Mouse (Mus musculus) frontal cortex, postnatal 36 days (tissue): ENCODE measurements at regions not wholly inside any gene's neighbourhood (a gene's known extent, or its start where the extent isn't known, plus 50 kb on each side); places are given as distances from the start of the nearest gene placed in this dataset.

ENCODE experiments used
- DNase-seq, 2 experiments: peaks; one replicate each; pipeline ENCODE4 v3.0.0; 2022; ENCODE audit warnings: low spot score in 2 of 2

DNA sequence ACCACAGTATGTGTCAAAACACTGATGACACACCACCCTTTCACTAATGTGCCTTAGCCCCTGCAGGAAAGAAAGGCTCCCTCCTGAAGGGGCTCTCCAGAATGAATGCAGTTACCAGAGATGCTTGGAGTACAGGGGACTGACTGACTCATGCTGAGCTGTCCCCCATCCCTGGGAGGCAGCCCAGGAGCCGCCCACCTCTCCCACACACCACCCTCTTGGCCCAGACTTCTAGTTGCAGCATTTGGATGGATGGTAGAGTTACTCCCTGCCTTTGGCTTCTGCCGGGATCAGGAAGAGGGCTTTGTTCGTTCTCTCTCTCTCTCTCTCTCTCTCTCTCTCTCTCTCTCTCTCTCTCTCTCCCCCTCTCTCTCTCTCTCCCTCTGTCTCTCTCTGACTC, 53.4 kb upstream of the Jun start:
- DNase-seq = peak; percentile 22 to 56

DNA sequence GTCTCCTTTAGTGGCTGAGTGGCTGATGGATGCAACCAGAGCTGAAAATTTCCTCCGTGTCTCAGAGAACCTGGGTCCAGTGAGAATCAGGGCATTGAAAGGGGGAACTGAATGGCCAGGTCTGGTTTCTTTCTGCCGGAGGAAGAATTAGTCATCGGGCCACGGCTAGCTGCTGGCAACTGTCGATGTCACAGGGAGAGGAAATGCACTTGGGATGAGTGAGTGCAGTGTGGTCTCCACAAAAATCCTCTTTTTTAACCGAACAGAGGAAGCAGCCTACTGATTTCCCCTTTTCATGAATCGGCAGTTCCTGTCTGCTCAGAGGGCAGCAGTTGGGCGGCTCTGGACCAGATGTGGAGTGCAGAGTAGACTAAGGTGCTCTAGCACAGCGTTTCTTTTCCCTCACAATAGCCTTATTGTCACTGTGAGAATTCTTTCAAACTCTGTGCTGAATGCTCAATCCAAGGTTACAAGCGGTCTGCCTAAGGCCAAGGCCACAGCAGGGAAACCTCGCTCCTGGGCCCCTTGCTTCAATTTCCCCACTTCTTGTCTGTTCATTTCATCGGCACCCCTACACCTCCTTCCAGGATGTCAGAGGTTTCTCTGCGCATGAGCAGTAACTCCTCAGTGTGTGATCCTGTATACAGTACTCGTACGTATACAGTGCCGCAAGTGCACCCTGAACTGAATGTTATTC, 54.1 kb upstream of the Jun start:
- DNase-seq = peak in 1 of 2 experiments; percentile 16

GRCm38 (mm10) chr4:95106881-95107665, 55.1 kb upstream of the Jun start:
- no peak for DNase-seq

DNA sequence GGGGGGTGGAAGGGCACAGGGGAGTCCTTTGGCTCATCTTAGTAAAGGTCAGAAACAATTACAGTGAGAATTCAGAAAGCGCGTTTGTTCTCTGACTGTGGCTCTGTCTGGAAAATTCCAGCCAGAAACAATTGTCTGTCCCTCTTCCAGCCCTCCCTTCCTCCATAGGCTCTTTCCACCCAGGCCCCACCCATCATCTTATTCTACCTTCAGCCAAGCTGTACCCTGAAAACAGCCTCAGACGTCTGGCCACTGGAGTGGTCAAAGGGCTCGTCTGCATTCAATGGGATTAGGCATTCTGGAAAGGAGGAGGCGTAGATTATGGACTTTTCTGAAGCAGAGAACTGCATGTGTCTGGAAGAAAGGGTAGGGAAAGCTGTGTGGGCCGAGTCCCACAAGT, 56.8 kb upstream of the Jun start:
- no peak for DNase-seq

DNA sequence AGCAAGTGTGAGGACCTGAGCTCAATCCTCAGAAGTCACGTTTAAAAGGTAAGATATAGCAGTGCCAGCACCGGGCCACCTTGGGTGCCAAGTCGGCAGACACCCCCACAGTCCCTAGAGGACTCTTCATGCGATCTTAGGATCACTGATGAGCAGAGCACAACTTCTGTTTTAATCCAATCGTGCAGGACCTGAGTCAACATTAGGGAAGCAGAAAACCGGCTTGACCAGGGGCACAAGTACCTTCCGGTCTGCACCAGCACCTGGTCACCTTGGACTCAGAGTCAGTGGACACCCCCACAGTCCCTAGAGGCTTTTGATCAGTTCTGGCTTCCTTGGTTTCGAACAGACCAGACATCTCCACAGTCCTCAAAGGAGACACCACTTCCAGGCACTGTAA, 58.8 kb upstream of the Jun start:
- DNase-seq = no peak

DNA sequence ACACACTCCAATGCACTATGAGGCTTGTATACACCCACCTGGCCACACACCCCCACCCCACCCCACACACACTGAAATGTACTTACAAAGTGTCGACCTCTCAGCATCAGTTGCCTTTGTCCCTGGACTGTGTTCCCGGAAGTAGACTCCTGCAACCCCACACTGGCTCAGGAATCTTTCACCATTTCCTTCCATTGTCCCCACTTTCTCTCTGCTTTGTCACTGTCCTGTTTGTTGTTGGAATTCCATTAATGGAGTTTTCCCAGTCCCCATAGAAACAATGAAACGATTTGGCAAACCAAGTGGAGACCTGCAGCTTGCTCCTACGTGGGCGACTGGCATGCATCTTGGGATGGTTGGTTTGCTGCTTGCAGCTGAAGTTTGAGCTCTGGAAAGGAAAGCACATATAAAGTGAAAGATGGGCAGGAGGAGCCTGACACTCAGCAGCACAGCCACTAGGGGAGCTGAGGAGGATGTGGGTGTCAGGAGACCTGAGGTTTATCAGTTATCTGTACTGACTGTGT, 65.2 kb upstream of the Jun start:
- no peak for DNase-seq

- no peak for DNase-seq
Measured at GRCm38 (mm10) chr4:95120876-95121275, 68.9 kb upstream of the Jun start.

DNA sequence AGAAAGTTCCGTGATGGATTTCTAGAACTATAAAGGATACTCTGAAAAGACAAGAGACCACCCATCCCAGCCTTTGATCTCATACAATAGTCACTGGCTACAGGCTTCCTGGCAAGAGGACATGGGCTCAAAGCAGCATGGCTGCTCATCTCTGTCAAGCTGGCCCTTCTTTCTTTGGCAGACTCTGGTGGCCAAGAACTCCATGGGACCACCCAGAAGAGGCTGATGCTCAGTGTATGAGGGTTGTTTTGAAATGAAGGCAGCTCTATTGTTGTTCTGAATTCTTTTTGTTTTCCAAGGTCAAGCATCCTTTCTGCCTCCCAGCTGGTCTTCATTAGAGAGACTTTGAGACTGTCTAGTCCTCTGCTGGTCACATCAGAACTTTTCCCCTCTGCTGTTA, 73.3 kb upstream of the Jun start:
- DNase-seq = no peak

- no peak for DNase-seq
Measured at GRCm38 (mm10) chr4:95127970-95128369, 75.9 kb upstream of the Jun start.

- no peak for DNase-seq
Measured at GRCm38 (mm10) chr4:95133815-95134214, 81.8 kb upstream of the Jun start.

GRCm38 (mm10) chr4:95134611-95135010, 82.6 kb upstream of the Jun start:
- no peak for DNase-seq

DNA sequence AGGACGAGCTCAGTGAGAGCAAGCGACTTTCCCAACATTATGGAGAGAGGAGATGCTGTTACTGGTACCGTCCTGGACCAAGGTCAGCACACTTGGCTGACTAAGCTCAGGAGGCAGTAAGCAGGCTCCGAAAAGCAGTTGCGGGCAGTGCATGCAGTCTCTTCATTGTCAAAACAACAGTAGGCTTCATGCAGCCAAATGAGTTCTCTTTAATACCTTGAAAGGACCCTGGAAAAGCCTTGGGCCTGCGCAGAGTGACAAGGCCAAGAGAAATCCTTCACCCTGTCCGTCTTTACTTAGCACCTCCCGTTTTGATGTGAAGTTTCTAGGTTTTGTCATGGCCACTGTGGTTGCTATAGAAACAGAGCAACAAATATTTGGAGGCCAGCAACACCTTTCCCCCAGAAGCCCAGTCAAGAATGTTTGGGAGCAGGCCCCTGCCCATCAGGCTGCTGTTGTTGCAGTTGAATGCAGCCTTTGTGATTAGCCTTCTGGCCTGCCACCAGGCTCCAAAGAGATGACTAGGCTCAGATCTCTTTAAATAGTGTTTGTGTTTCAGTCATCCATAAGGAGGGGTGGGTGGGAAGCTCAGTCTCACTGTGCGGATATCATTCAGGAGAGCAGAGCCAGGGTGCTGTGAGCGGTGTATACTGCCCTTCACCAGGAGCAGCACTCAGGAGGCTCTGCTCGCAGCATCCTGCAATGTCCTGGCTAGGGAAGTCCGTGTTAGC, 85.6 kb upstream of the Jun start:
- DNase-seq = peak in 1 of 2 experiments; percentile 26

GRCm38 (mm10) chr4:95138676-95139075, 86.7 kb upstream of the Jun start:
- DNase-seq = no peak

GRCm38 (mm10) chr4:95141253-95141652, 89.2 kb upstream of the Jun start:
- no peak for DNase-seq

- no peak for DNase-seq
Measured at GRCm38 (mm10) chr4:95143130-95143529, 91.1 kb upstream of the Jun start.

DNA sequence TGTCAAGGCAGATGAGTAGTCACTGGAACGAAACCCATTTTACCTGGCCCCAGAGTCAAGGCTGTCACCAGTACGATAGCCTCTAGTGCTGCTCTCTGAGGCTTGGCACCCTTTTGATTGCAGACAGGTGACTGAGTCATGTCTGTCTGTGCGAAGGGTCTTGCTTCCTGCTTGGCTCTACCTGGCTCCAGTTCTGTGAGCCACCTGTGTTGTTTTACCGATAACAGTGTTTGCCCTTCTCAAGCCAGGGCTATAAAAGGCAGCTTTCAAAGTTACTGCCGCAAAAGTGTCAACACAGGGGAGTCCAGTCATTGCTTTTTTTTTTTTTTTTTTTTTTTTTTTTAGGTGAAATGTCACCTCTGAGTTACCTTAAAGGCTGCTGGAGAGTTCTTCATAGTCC, 91.6 kb upstream of the Jun start:
- DNase-seq = no peak

GRCm38 (mm10) chr4:95144440-95144839, 92.4 kb upstream of the Jun start:
- no peak for DNase-seq

DNA sequence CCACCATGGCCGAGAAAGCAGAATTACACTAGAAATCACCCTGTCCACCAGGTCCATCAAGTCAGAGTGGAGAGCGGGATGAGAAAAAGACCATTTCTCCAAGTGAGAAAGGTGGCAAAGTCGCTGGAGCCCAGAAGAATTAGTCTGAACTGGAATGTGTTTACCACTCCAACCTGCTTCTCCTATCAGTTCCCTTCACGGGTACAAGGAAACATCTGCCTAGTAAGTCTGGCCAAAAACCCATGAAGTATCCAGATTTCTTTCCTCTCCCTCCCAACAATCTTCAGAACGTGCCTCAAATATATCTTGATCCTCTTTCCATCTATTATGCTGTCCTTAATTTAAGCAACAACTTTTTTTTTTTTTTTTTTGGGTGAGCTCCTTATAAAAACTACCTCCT, 94.2 kb upstream of the Jun start:
- no peak for DNase-seq

DNA sequence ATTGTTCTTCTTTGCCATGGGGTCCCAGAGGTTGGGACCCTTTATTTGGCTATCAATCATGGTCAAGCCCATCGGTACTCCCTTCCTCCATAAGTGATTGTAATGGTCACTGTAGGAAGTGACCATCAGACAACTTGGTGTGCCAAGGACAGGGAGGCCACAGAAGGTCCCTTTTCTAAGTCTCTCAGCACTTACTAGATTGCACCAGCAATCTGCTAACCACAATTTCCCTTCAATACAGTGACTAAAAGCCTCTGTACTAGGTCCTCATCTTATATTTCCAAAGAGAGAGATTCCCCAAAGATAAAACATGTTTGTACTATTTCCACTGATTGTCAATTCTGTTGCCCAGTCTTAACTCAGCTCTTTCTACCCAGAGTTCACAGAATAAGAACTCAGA, 96.6 kb upstream of the Jun start:
- no peak for DNase-seq

DNA sequence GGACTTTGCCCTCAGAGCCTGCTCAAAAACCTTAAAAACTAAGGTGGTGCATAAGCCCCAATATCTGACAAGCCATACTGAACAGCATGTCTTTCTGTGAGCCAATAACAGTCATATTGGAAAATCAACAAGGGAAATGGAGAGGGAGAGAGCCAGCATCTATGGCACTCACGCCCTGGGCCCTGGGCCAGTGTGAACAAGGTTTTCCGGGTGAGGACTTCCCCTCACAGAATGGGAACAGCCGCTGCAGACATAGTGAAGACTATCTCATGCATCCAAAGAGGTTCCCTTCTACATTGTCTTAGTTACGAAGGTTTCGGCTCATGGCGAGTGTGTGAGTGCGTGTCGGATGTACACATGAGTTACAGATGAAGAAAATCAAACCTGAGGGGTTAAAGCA, 99.7 kb upstream of the Jun start:
- DNase-seq = no peak

GRCm38 (mm10) chr4:95152431-95153115, 100.6 kb upstream of the Jun start:
- DNase-seq = no peak

DNA sequence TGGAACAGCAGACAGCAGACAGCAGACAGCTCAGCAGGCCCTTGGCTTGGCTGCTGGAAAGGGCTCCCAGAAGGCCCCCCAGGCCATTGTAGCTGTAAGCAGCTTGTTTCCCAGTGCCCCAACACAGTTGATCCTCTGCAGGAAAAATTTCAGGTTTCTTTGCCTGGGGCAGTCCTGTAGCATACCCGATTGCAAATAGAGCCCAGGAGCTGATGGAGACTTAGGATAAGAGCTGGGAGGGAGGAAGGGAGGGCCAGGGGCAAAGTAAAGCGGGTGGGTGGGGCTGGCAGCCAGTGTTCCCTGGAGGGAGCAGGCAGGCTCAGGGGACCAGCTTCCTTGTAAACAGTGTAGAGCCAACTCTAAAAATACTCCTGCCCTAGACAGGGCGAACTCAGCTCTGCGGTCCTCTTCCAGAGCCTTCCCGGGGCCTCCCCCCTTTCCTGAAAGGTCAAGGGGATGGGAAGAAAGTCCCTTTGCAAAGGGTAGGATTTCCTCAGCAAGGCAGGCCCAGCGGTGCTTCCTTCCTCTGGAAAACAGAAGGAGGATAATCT, 101.8 kb upstream of the Jun start:
- DNase-seq = no peak
